In the genomic region with DNA sequence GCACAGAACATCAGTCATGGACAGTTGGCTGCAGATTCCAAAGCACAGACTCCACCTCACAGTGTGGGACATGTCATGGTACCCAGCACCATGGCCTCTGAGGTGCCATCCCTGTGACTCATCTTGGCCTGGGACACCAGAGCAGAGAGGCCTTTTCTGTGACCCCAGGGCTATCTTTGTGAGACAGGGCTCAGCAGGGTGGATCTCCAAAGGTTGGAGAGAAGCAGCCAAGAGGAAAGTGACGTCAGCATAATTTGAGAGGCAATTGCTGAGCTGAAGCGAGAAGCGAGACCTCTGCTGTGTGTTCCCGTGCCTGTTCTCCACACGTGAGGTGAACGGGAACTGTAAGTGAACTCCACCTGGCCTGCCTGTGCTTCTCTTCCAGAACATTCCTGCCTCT, we compare ENCODE assay signal across 17 mouse cellular contexts.
DNase-seq lines count a peak whose midpoint lies in the region; ATAC-seq lines count a peak whose summit lies in the region.
"Had no signal": no experiment of that assay in that cellular context is flagged by ENCODE, and none has a peak within 500 bp of the region (broad histone marks: within the 10 kb centered on the region; RNA-seq: fewer than 3 reads in every experiment).

No protein-coding gene starts in this region.

- no peak overlapping the region for H3K9ac ChIP-seq in liver, embryonic 13.5 days
- H3K9ac ChIP-seq in liver, embryonic 12.5 days: no peak overlapping the region
- H3K9ac ChIP-seq: heart, embryonic 12.5 days; midbrain, embryonic 12.5 days; neural tube, embryonic 13.5 days had no signal

- no peak overlapping the region for H3K27ac ChIP-seq in liver, embryonic 13.5 days
- no peak overlapping the region for H3K27ac ChIP-seq in liver, embryonic 12.5 days
- H3K27ac ChIP-seq: hindbrain, embryonic 10.5 days; midbrain, embryonic 12.5 days; neural tube, embryonic 13.5 days had no signal

- no peaks in the 10 kb centered on the region for H3K9me3 ChIP-seq in liver, embryonic 13.5 days (replicated peaks)
- H3K9me3 ChIP-seq in liver, embryonic 12.5 days (replicated peaks): no peaks in the 10 kb centered on the region
- H3K9me3 ChIP-seq: heart, embryonic 12.5 days; hindbrain, embryonic 10.5 days; midbrain, embryonic 12.5 days; neural tube, embryonic 13.5 days had no signal

- H3K4me3 ChIP-seq in liver, embryonic 13.5 days (replicated peaks): no peak overlapping the region
- no peak overlapping the region for H3K4me3 ChIP-seq in liver, embryonic 12.5 days
- H3K4me3 ChIP-seq: heart, embryonic 12.5 days; hindbrain, embryonic 10.5 days; midbrain, embryonic 12.5 days; neural tube, embryonic 13.5 days had no signal

- no peak for DNase-seq in liver, embryonic 13.5 days
- DNase-seq in Muller cell, postnatal 12 days (ENCODE audit: inconsistent ontology term): peak; percentile 71
- peak; percentile 59 for DNase-seq in retina, postnatal 1 day
- DNase-seq in heart, adult 8-10 months (ENCODE audit: low spot score): no peak
- DNase-seq in layer of hippocampus, adult 9-10 months (ENCODE audit: low spot score): no peak
- DNase-seq: cerebellum, adult 8-10 months; gastrocnemius, postnatal 14 days; kidney, adult 2 months; thymus, postnatal 36 days had no signal

- H3K36me3 ChIP-seq in liver, embryonic 13.5 days: no peaks in the 10 kb centered on the region
- no peaks in the 10 kb centered on the region for H3K36me3 ChIP-seq in liver, embryonic 12.5 days
- H3K36me3 ChIP-seq: heart, embryonic 12.5 days; hindbrain, embryonic 10.5 days; midbrain, embryonic 12.5 days; neural tube, embryonic 13.5 days had no signal

- no peak overlapping the region for H3K4me2 ChIP-seq in liver, embryonic 13.5 days
- no peak overlapping the region for H3K4me2 ChIP-seq in liver, embryonic 12.5 days
- H3K4me2 ChIP-seq: heart, embryonic 12.5 days; midbrain, embryonic 12.5 days; neural tube, embryonic 13.5 days had no signal

- ATAC-seq in liver, embryonic 13.5 days (ENCODE audit: low read depth): peak; percentile 16; the same call in 1 of the 2 replicates
- ATAC-seq in liver, embryonic 12.5 days: no peak
- peak; percentile 20 for ATAC-seq in common myeloid progenitor, adult 5-6 weeks (replicated peaks; ENCODE audit: low read depth, poor library complexity, severe bottlenecking)
- ATAC-seq: forebrain, embryonic 14.5 days; lung, postnatal 0 days had no signal

- no peaks in the 10 kb centered on the region for H3K27me3 ChIP-seq in liver, embryonic 13.5 days
- no peaks in the 10 kb centered on the region; the same call in 1 of the 2 replicates for H3K27me3 ChIP-seq in liver, embryonic 12.5 days (replicated peaks)
- H3K27me3 ChIP-seq: heart, embryonic 12.5 days had no signal

- peaks cover 40% of the 10 kb centered on the region for H3K4me1 ChIP-seq in liver, embryonic 13.5 days (replicated peaks)
- peaks cover 40% of the 10 kb centered on the region for H3K4me1 ChIP-seq in liver, embryonic 12.5 days

- WGBS in liver, embryonic 13.5 days (ENCODE audit: insufficient replicate concordance): 30% methylated on average over 6 of the region's 6 CpGs
- WGBS in liver, embryonic 12.5 days (ENCODE audit: insufficient replicate concordance): 15% methylated on average over 6 of the region's 6 CpGs

Comparison
In these comparisons a context has a peak if more than half of its experiments do, and no peak if none do; other contexts are left out.
1. DNase-seq: peak in Muller cell, postnatal 12 days (single experiment) and retina, postnatal 1 day (single experiment); none in liver, embryonic 13.5 days (single experiment), heart, adult 8-10 months (single experiment) and layer of hippocampus, adult 9-10 months (single experiment).